ENCODE assay signal across 26 mouse cellular contexts in the genomic region with DNA sequence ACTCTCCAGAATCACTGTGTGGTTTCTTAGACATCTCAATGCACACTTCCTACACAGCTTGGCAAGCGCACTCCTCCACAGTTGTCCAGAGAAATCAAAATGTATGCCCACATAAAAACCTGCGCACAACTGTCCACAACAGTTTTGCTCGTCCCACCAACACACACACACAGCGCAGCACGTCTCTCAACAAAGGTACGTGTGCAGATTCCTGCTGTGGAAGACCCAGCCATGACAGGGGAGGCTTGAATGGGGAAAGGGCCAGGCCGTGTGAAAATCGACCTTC.
DNase-seq lines count a peak whose midpoint lies in the region; ATAC-seq lines count a peak whose summit lies in the region.
"Had no signal": no experiment of that assay in that cellular context is flagged by ENCODE, and none has a peak within 500 bp of the region (broad histone marks: within the 10 kb centered on the region; RNA-seq: fewer than 3 reads in every experiment).

No protein-coding gene starts in this region.

- no peak overlapping the region for H3K9ac ChIP-seq in midbrain, embryonic 11.5 days (ENCODE audit: low read length)
- no peak overlapping the region for H3K9ac ChIP-seq in midbrain, embryonic 13.5 days (replicated peaks)
- H3K9ac ChIP-seq in embryonic facial prominence, embryonic 11.5 days (replicated peaks; ENCODE audit: low read length) = no peak overlapping the region
- H3K9ac ChIP-seq in embryonic facial prominence, embryonic 14.5 days (ENCODE audit: low read depth, low read length) = no peak overlapping the region
- H3K9ac ChIP-seq: heart, embryonic 13.5 days; hindbrain, embryonic 12.5 days; liver, embryonic 15.5 days; lung, embryonic 15.5 days; midbrain, embryonic 15.5 days; neural tube, embryonic 12.5 days had no signal

- no peak overlapping the region for H3K27ac ChIP-seq in midbrain, embryonic 11.5 days (ENCODE audit: low read depth, low read length)
- no peak overlapping the region for H3K27ac ChIP-seq in midbrain, embryonic 13.5 days
- peak overlapping the region; percentile 41 for H3K27ac ChIP-seq in embryonic facial prominence, embryonic 11.5 days (replicated peaks; ENCODE audit: low read depth, low read length)
- peak overlapping the region; percentile 65 for H3K27ac ChIP-seq in embryonic facial prominence, embryonic 14.5 days (replicated peaks; ENCODE audit: low read depth, low read length)
- no peak overlapping the region for H3K27ac ChIP-seq in hindbrain, embryonic 10.5 days
- H3K27ac ChIP-seq: heart, embryonic 13.5 days; hindbrain, embryonic 12.5 days; liver, embryonic 15.5 days; lung, embryonic 15.5 days; midbrain, embryonic 15.5 days; neural tube, embryonic 12.5 days had no signal

- no peak for ATAC-seq in midbrain, embryonic 11.5 days (ENCODE audit: low FRiP score)
- ATAC-seq in midbrain, embryonic 13.5 days = no peak
- no peak for ATAC-seq in embryonic facial prominence, embryonic 11.5 days (replicated peaks; ENCODE audit: insufficient number of reproducible peaks, low FRiP score, low TSS enrichment, low read depth)
- no peak for ATAC-seq in embryonic facial prominence, embryonic 14.5 days (ENCODE audit: low read depth)
- ATAC-seq: intestine, postnatal 0 days; midbrain, embryonic 15.5 days had no signal

- no peak overlapping the region for H3K4me2 ChIP-seq in midbrain, embryonic 11.5 days
- H3K4me2 ChIP-seq in midbrain, embryonic 13.5 days (replicated peaks) = no peak overlapping the region
- H3K4me2 ChIP-seq in embryonic facial prominence, embryonic 11.5 days (ENCODE audit: low read depth, low read length) = no peak overlapping the region
- H3K4me2 ChIP-seq in embryonic facial prominence, embryonic 14.5 days (ENCODE audit: low read depth, low read length) = peak overlapping the region; percentile 25; the same call in 1 of the 2 replicates
- H3K4me2 ChIP-seq: heart, embryonic 13.5 days; hindbrain, embryonic 12.5 days; liver, embryonic 15.5 days; lung, embryonic 15.5 days; midbrain, embryonic 15.5 days; neural tube, embryonic 12.5 days had no signal

- H3K4me1 ChIP-seq in midbrain, embryonic 11.5 days (ENCODE audit: control insufficient read depth, insufficient read depth, low read length) = no peaks in the 10 kb centered on the region
- no peaks in the 10 kb centered on the region for H3K4me1 ChIP-seq in midbrain, embryonic 13.5 days (replicated peaks)
- no peaks in the 10 kb centered on the region for H3K4me1 ChIP-seq in embryonic facial prominence, embryonic 11.5 days (ENCODE audit: control insufficient read depth, insufficient read depth, low read length)
- H3K4me1 ChIP-seq in embryonic facial prominence, embryonic 14.5 days (ENCODE audit: control insufficient read depth, insufficient read depth, low read length) = no peaks in the 10 kb centered on the region; the same call in 1 of the 2 replicates
- H3K4me1 ChIP-seq in hindbrain, embryonic 10.5 days (replicated peaks) = no peaks in the 10 kb centered on the region
- H3K4me1 ChIP-seq: heart, embryonic 13.5 days; hindbrain, embryonic 12.5 days; liver, embryonic 15.5 days; lung, embryonic 15.5 days; megakaryocyte, embryonic 14.5 days; midbrain, embryonic 15.5 days; neural tube, embryonic 12.5 days had no signal

- DNase-seq in midbrain, embryonic 11.5 days (ENCODE audit: low spot score, missing footprints) = peak; percentile 57
- no peak for DNase-seq in embryonic facial prominence, embryonic 11.5 days (ENCODE audit: low spot score)
- no peak for DNase-seq in embryonic facial prominence, embryonic 14.5 days (ENCODE audit: low spot score)
- DNase-seq in telencephalon, adult 2 months (ENCODE audit: low read depth, low spot score) = peak; percentile 18
- no peak for DNase-seq in hindbrain, embryonic 10.5 days (ENCODE audit: low spot score)
- DNase-seq in B cell, adult 2 months = no peak
- DNase-seq: adrenal gland, postnatal 10 days; cerebellum, adult 2 months; cerebellum, postnatal 25 days; gastrocnemius, postnatal 10 days; heart, adult 18-20 months; heart, postnatal 14 days; kidney, postnatal 4 days; liver; lung, postnatal 36 days; retina, postnatal 1 day; thymus, postnatal 25 days had no signal

- no peaks in the 10 kb centered on the region for H3K27me3 ChIP-seq in midbrain, embryonic 11.5 days (ENCODE audit: control insufficient read depth, insufficient read depth, low read length)
- no peaks in the 10 kb centered on the region for H3K27me3 ChIP-seq in midbrain, embryonic 13.5 days
- H3K27me3 ChIP-seq in embryonic facial prominence, embryonic 11.5 days (ENCODE audit: control insufficient read depth, insufficient read depth, low read length) = no peaks in the 10 kb centered on the region
- no peaks in the 10 kb centered on the region for H3K27me3 ChIP-seq in embryonic facial prominence, embryonic 14.5 days (replicated peaks; ENCODE audit: control insufficient read depth, insufficient read depth, low read length)
- H3K27me3 ChIP-seq in hindbrain, embryonic 10.5 days (ENCODE audit: insufficient read depth, poor library complexity, severe bottlenecking) = no peaks in the 10 kb centered on the region
- H3K27me3 ChIP-seq: heart, embryonic 13.5 days; hindbrain, embryonic 12.5 days; liver, embryonic 15.5 days; lung, embryonic 15.5 days; megakaryocyte, embryonic 14.5 days; midbrain, embryonic 15.5 days; neural tube, embryonic 12.5 days had no signal

- no peak overlapping the region for H3K4me3 ChIP-seq in midbrain, embryonic 11.5 days (ENCODE audit: low read depth, low read length)
- no peak overlapping the region for H3K4me3 ChIP-seq in midbrain, embryonic 13.5 days (replicated peaks)
- H3K4me3 ChIP-seq in embryonic facial prominence, embryonic 11.5 days (ENCODE audit: low read depth, low read length) = no peak overlapping the region
- H3K4me3 ChIP-seq in embryonic facial prominence, embryonic 14.5 days (ENCODE audit: low read depth, low read length) = no peak overlapping the region
- H3K4me3 ChIP-seq in hindbrain, embryonic 10.5 days = no peak overlapping the region
- H3K4me3 ChIP-seq: heart, embryonic 13.5 days; hindbrain, embryonic 12.5 days; liver, embryonic 15.5 days; lung, embryonic 15.5 days; megakaryocyte, embryonic 14.5 days; midbrain, embryonic 15.5 days; neural tube, embryonic 12.5 days had no signal

- no peaks in the 10 kb centered on the region for H3K36me3 ChIP-seq in midbrain, embryonic 11.5 days (ENCODE audit: control insufficient read depth, insufficient read depth, low read length)
- no peaks in the 10 kb centered on the region for H3K36me3 ChIP-seq in midbrain, embryonic 13.5 days
- H3K36me3 ChIP-seq in embryonic facial prominence, embryonic 11.5 days (replicated peaks; ENCODE audit: control insufficient read depth, insufficient read depth, low read depth, low read length) = no peaks in the 10 kb centered on the region
- H3K36me3 ChIP-seq in embryonic facial prominence, embryonic 14.5 days (ENCODE audit: control insufficient read depth, insufficient read depth, low read length) = no peaks in the 10 kb centered on the region
- no peaks in the 10 kb centered on the region for H3K36me3 ChIP-seq in hindbrain, embryonic 10.5 days
- H3K36me3 ChIP-seq: heart, embryonic 13.5 days; hindbrain, embryonic 12.5 days; liver, embryonic 15.5 days; lung, embryonic 15.5 days; midbrain, embryonic 15.5 days; neural tube, embryonic 12.5 days had no signal

- whole genome bisulfite sequencing in midbrain, embryonic 11.5 days = 87% methylated on average over 8 of the region's 8 CpGs
- 92% methylated on average over 8 of the region's 8 CpGs for WGBS in midbrain, embryonic 13.5 days
- 62% methylated on average over 8 of the region's 8 CpGs for WGBS in embryonic facial prominence, embryonic 11.5 days
- 50% methylated on average over 8 of the region's 8 CpGs for WGBS in embryonic facial prominence, embryonic 14.5 days
- 88% methylated on average over 8 of the region's 8 CpGs for WGBS in hindbrain, embryonic 10.5 days

- no peaks in the 10 kb centered on the region for H3K9me3 ChIP-seq in midbrain, embryonic 11.5 days (ENCODE audit: control insufficient read depth, low read length)
- H3K9me3 ChIP-seq in midbrain, embryonic 13.5 days = no peaks in the 10 kb centered on the region
- H3K9me3 ChIP-seq in embryonic facial prominence, embryonic 11.5 days (replicated peaks; ENCODE audit: control insufficient read depth, low read length) = no peaks in the 10 kb centered on the region
- no peaks in the 10 kb centered on the region for H3K9me3 ChIP-seq in embryonic facial prominence, embryonic 14.5 days (ENCODE audit: control insufficient read depth, low read length)
- no peaks in the 10 kb centered on the region for H3K9me3 ChIP-seq in hindbrain, embryonic 10.5 days
- H3K9me3 ChIP-seq: heart, embryonic 13.5 days; hindbrain, embryonic 12.5 days; liver, embryonic 15.5 days; lung, embryonic 15.5 days; midbrain, embryonic 15.5 days; neural tube, embryonic 12.5 days had no signal

Comparison
In these comparisons a context has a peak if more than half of its experiments do, and no peak if none do; other contexts are left out.
1. DNase-seq: peak in midbrain, embryonic 11.5 days (single experiment) and telencephalon, adult 2 months (single experiment); none in embryonic facial prominence, embryonic 11.5 days (single experiment), embryonic facial prominence, embryonic 14.5 days (single experiment), hindbrain, embryonic 10.5 days (single experiment) and B cell, adult 2 months (0 of 2).
2. H3K27ac ChIP-seq: peak in embryonic facial prominence, embryonic 11.5 days (single experiment) and embryonic facial prominence, embryonic 14.5 days (single experiment); none in midbrain, embryonic 11.5 days (single experiment), midbrain, embryonic 13.5 days (single experiment) and hindbrain, embryonic 10.5 days (single experiment).